Mouse (Mus musculus): ENCODE data around the gene Cars2. TPM values are rescaled to one million over a fixed set of nuclear protein-coding genes. Genes with fewer than 3 reads are reported as not detected.
"Not testable (repeated sequence)": the region's sequence is repeated elsewhere in the genome, so short reads cannot be mapped to it uniquely, and the experiment has no call there.

Gene Cars2
- total RNA-seq (2021) = 10 to 100 TPM; 18.8 to 23.3 TPM
- long read RNA-seq, partial matches to known transcripts = 2 of 18 reads
- long read RNA-seq, other reads (novel, unspliced or antisense) = 13 of 18 reads

DNA sequence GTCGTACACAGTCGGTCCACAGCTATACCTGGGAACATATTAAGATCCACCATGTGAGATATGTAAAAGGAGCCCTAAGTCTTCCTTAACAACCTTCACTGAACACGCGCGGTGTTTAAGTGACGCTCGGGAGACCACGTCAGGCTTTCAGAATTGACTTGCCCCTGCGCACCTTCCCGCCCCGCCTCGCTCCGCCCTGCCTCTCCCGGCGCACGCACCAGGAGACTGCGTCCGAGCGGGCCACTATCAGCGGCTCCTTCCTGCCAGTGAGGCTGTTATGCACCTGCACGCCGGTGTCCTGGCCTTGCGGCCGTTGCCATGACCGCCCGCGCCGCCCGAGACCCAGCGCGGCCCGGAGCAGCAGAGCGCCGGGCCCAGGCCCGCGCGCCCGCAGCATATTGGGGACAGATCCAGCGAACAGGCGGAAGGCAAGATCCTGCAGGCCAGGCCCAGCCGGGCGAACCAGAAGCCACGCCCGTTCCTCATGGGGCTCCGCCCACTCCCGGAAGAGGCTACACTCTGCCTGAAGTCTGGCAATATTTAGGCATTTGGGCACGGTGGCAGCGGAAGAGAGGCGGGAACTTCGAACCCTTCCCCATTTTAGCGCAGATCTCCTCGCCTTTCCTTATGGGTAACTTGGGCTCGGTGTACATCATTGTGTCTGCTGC lies at the start of gene Cars2:
Gene Cars2 (minus strand): TSS at position 503 of the 668 bp plus-strand sequence.
- peak; percentile 89 to 93 for DNase-seq (ENCODE audit: low spot score in 2 of 2)

DNA sequence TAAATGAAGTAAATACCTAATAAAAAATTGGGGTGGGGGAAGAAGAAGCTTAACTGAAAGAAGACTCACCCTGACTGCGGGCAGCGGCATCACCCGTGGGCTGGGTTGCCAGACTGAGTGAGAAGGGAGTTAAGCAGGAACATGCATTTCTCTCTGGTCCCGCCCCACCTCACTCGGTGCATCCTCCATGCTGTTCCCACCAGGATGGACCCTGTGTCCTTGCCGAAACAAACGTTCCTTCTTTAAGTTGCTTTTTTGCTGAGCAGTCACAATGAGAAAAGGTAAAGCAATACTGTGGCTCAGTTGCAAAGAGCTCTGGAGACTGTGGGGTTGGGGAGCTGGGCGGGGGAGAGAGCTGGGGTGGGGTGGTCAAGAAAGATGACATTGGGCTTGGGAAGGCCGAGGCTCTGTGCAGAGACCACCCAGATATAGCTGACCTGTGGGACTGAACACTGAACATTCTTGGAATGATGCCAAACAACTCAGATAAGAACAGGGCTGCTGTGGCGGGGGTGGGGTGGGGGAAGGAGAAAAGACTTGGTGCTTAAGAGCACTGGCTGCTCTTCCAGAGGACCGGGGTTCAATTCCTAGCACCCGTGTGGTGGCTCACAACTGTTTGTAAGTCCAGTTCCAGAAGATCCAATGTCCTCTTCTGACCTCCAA lies 42.8 kb upstream of the Cars2 start:
- DNase-seq (ENCODE audit: low spot score in 2 of 2) = no peak

DNA sequence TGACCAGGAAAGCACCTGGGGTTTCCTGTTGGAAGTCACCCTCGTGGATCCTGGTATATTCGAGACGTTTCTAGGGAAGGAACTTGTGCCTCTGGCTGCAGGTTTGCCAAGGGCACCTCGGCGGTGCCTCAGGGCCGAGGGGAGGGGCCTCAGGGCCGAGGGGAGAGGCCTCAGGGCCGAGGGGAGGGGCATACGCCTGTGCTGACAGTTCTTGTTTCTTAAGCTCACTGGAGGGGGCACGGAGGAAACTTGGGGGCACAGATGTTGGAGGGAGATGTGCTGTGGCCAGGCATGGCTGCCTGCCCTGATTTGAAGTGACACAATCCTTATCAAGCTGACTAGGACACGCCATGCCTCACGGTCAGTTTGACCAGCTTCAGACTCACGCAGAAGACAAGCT lies 41.7 kb upstream of the Cars2 start:
- no peak for DNase-seq (ENCODE audit: low spot score in 2 of 2)

DNA sequence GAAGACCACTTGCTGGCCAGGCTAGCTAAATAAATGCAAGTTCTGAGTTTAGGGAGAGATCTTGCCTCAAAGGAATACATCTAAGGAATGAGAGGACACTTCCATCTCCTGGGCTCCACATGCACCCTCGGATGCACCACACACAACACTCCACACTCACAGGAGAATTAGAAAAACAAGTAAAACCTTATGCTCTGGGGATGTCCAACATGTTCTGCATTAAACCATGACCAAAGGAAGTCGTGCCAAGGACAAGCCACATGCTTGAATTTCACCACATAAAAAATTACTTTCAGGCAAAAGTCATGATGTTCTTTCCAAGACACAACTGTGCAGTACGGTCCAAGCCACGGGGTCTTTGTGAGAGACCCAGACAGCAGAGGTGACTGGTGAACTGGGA lies 41.3 kb upstream of the Cars2 start:
- DNase-seq (ENCODE audit: low spot score in 2 of 2) = no peak

DNA sequence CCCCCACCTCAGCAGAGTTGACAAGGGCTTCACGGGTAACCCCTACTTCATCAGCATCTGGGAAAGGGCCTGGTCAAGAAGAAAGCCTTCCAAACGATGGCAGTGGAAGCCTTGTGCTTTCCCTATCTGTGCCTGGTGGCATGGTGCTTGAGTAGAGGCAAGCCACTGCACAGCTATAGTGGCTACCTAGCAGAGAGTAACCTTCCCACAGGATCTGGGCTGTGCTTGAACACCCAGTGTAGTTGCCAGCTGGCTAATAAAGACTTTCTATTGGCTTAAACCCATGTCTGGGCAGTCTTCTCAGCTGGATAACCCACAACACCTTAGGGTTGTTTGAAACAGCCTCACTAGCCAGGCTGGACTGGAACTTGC lies 35.8 kb upstream of the Cars2 start:
- DNase-seq (ENCODE audit: low spot score in 2 of 2) = no peak

DNA sequence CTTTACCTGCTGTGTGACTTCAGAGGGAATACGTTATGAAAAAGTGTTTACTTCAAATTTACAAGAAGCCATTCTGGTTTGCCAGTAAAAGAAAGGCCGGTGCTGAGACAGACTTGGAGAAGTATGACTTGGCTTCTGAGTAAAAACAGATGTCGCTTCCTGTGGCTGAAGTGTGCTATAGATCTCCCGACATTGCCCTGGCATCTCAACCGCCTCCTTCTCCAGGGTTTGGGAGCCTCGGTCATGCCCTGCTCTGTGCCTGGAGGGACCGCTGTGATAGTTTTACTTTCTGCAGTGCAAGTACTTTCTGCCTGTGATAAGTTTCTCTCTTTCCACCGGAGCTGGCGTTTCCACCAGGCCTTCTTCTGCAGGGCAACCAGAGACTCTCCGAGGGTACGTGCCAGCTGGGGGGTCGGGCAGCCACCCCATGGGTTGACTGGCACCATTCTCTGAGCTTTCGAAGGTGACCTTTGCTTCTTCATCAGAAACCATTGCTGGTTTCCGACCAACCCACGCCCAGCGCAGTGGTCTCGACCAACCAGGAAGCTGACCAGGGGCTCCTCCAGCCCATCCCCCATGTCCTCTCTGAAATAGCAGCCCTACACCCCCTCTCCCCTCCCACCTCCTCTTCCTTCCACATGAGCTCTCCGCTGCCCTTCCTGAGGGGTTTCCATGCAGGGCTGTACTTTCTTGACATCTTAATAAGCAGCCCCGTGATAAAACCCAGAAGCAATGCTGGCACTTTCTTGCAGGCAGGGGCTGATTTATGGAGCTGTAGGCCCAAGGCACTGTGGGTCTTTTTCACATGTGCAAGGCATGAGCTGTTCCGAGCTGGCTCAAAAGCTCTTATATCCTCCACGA lies 35.2 kb upstream of the Cars2 start:
- DNase-seq (ENCODE audit: low spot score in 2 of 2) = no peak

DNA sequence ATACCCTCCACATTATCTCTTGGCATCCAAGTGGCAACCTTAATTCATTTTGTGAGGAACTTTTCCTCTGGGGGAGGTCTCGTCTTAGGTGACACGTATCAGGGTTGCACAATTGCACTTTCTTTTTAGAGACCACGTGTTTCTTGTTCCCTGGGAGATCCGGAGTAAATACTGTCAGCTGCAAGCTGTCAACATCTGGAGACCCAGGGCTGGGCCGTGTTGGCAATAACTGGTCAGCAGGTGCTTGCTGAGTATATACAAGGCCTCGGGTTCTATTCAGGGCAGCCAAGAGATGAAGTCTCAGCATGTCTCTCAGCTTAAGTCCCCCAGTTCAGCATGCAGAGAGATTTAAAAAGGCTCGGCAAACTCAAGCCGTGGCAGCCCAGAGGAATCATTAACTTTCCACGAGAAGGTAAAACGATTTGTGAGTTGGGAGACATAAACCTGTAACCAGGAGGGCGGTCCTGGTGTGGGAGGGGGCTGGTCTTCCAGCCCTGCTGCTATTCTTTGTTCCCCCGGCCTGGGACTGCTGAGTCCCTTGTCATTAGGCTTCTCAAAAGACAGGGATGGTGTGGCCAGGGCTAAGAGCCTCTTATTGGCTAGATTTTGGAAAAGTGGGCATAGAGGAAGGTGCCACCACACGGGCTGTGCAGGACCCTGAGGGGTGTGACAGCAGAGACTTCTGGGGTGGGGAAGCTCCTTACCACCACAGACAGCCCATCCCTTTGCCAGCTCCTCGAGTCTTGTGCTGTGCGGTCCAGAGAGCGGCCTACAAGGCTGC lies 25.2 kb upstream of the Cars2 start:
- DNase-seq (ENCODE audit: low spot score in 2 of 2) = no peak

DNA sequence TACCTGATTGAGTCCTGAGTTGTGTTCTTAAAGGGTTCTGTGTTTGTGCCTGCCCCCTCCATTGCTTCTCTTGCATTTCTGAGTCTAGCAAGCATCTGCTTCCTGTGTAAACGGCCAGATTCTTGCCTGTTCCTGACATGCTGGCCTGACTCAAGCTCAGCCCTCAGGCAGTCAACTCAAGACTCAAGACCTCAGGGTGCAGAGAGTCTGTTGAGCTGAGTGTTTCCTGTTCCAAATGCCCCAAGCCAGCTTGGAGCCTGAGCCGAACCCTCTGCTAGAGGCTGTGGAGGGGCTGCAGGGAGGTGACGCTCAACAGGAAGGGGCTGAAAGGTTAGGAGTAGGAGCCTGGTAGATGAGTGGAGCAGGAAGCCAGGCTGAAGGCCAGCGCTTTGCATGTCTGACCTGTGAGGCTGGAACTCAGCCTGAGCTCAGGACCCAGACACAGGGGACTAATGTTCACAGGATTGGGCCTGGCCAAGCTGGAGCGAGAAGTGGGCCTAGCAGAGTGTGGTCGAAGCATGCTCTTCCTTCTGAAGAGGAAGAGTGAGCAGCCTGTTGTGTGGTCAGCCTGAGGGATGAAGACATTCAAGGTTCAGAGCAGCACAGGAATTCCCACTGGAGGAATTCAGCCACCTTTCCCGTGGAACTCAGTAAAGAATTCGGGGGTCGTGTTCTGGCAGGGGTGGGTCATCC lies 24.5 kb upstream of the Cars2 start:
- DNase-seq (ENCODE audit: low spot score in 2 of 2) = no peak

DNA sequence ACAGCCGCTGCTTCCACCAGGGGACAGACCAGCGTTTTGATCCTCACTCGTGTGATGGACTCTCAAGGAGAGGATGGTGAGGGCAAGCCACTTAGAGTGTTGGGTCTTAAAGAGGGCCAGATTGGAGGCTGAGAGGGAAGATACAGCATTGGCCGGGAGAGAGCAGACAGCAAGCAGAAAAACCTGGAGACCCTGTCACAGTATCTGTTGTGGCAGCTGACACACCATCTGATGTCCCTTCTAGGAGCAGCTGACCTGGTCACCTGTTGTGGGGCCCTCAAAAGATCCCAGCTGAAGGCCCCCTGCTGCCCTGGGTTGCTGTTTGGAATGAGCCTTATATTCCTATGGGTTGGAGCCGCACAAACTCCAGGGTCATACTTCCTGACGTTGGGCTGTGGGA lies 21.8 kb upstream of the Cars2 start:
- DNase-seq (ENCODE audit: low spot score in 2 of 2) = no peak

DNA sequence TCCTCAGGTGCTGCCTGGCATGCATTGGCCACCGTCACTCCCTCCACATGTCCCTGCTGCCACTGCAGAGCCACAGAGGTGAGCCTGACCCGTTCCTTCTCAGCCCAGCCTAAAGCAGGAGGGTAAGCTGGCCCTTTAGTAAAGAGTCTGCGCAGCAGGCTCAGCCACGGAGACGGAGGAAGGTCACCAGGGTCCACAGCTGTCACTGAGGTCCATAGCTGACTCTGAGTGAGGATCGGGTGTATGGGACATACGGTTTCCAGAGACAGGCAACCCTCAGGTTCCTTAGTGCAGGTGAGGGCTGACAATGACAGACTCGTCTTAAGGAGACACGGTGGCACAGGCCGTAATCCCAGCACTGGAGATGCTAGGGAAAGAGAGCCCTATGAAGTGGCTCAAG lies 21.4 kb upstream of the Cars2 start:
- DNase-seq (ENCODE audit: low spot score in 2 of 2) = no peak

DNA sequence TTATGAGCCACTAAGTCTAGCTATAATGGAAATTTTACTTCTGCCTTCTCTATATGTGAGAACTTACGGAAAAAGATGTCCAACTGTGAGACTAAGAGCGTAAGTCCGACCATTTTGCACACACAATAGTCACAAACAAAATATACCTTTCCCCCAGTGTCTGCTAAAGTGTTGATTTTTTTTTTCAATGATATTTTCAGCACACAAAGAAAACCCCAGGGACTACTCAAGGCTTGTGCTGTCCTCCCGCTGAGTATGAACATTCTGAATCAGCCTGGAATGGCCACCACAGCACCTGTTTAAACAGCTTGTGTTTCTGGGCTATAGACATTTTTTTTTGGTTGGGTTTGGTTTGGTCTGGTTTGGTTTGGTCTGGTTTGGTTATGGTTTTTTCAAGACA lies 20.2 kb upstream of the Cars2 start:
- DNase-seq (ENCODE audit: low spot score in 2 of 2) = no peak

DNA sequence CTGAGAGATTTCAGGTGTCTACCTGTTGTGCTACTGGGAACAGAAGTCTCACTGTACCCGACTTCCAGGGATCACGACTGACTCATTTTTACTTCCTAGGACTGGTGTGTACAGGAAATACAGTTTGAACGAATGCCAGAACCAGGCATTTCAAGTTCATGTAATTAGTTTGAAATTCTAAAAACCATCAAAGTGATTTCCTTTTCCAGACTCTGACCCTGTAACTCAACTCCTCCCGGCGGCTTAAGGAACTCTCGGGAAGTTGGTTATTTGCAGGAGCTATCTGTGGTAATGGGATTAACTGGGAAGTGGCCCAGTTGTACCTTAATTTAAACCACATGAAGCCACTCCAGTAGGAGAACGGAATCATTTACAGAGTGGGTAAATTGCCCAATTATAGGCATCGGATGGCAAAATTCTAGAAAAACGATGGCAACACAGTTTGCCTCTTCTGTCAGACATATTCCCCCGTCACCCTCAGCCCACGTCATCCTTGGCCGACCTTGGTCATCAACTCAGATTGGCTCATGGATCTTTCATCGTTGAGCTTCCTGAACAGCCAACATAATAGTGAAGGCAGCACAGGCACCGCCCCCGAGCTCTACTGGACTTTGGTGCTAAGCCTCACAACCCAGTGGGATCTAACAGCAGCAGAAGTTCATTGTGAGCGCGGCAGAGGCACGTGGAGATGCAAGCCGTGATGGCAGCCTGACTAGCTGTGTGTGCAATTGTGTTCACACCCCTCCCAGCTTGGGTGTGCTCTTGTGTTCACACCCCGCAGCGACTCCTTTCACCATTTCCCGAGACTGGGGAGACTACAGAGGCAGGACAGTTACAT lies 18.9 kb upstream of the Cars2 start:
- DNase-seq (ENCODE audit: low spot score in 2 of 2) = no peak

DNA sequence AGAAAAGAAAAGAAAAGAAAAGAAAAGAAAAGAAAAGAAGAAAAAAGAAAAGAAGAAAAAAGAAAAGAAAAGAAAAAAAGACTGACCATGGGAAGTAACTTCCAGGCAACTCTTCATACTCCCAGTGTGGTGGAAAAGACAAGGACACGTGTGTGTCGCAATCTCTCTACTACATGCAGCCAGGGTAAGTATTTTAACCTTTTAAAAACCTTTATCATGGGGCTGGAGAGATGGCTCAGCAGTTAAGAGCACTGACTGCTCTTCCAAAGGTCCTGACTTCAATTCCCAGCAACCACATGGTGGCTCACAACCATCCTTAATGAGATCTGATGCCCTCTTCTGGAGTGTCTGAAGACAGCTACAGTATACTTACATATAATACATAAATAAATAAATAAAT lies 17.6 kb upstream of the Cars2 start:
- not testable (repeated sequence) for DNase-seq (ENCODE audit: low spot score in 2 of 2)

DNA sequence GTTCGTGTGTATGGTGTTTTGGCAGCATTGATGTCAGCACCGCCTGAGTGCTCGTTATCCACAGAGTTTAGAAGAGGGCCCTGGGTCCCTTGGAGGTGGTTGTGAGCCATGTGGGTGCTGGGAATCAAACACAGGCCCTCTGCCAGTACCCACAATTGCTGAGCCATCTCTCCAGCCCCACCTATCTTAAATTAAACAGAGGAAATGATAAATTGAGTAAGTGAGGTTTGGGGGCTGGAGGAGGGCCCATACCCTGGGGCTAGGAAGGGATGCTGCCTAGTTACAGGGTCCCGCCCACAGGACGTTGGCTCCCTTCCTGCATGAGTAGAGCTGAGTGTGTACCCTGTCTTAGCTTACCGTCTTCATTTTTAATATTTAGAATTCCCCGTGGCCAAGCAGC lies 14.1 kb upstream of the Cars2 start:
- DNase-seq (ENCODE audit: low spot score in 2 of 2) = no peak

DNA sequence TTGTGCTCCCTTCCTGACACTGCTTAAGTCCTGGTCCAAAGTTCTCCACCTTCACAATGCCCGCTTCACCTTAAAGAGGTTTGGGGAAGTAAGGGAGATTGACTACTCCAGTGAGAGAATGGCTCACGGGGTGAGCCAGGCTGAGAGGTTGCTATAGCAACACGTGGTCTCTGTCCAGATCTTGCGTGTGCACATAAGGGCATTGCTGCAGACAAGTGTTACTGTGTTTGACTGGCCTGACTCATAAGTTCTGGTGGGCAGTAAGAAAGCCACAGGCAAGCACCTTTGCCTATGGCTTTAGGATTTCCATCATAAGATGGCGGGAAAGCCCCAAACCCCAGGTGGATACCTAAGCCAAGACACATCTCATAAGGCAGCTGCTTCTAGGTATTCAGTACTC lies 13.7 kb upstream of the Cars2 start:
- DNase-seq (ENCODE audit: low spot score in 2 of 2) = no peak

DNA sequence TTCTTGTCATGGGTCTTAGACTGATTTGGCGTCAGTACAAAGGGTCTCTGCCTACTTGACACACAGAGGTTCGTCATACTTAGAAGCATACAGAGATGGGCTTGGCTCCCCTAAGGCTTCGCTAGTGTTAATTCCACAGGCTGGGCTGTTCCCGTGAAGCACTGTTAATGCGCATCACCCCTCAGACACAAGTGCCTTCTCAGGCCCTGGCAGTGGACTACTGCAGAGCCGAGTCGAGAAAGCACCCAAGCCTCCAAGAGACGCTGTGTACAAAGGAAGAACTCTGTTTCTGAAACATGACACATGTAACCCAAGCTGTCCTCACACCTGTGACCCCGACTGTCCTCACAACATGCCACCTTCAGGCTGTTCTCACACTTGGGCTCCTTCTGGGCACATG lies 9.6 kb upstream of the Cars2 start:
- DNase-seq (ENCODE audit: low spot score in 2 of 2) = no peak

DNA sequence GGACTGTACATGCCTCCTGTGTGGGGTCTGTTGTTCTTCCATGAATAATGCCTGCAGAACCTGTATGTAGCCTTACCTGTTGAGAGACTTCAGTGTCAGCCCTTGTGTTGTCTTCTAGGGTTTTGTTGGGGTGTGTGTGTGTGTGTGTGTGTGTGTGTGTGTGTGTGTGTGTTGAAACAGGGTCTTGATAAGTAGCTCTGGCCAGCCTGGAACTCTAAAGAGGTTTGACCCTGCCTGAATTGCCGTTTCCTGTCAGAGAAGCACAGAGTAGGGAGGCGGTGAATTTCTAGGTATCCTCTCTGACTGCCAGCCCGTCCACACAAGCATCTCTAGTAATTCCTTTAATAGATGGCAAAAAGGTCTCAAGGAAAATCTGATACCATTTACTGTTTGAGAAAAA lies 8.9 kb upstream of the Cars2 start:
- DNase-seq (ENCODE audit: low spot score in 2 of 2) = no peak

DNA sequence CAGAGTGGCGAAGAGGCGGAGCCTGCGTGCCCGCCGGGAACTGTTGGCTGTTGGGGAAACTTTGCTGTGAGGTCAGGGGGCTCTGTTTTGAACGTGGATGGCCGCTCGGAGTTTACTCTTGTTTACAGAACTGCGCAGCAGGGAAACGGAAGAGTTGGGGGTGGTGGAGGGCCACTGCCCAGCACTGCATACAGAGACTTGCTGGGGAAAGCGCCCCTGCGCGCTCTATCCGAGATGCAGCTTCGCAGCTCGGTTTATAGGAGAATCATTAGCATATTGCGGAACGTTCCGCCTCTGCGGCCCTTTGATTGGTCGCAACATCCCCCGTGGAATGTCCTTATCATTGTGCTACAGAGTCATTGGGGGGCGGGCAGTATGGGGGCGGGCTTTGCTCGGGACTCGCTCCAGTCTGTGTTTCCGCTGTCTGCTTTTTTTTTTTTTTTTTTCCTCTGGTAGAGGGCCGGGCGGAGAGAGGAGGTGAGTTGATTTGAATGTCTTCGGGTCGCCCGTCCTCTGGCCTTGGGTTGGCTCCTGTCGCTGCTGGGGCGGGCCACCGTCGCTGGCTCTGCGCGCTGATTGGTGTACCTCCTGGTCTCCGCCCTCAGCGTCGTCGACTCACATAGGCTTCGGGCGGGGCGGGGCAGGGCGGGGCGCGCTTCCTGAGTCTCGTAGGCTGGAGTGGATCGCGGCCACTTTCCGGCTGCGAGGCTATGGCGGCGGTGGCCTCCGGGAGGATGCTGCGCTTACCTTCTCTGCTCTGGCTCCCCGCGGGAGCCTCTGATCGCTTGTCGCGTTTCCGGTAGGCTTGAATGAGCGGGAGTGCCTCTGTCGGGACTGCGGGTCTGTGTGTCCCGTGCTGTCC lies 7.4 kb upstream of the Cars2 start:
- peak; percentile 91 to 98 for DNase-seq (ENCODE audit: low spot score in 2 of 2)

DNA sequence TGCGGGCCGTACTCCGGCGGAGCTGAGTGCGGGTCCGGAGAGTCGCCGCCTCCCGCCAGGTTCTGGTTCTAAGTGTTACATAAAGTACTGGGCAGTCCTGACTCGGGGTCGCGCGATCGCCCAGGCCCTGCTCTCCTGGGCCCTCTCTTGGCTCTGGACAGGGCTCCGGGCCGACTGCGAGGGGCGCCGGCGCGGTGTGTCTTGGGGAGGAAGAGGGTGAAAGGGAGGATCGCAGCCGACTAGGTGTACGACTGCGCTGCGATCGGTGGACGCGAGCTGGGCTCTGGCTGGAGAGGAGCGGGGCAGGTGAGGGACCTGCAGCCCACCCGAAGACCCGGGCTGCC lies 6.8 kb upstream of the Cars2 start:
- DNase-seq (ENCODE audit: low spot score in 2 of 2) = no peak

All from layer of hippocampus, adult 18-20 months (tissue).